Mouse (Mus musculus) embryonic facial prominence, embryonic 11.5 days (tissue): Measurements from ENCODE around the gene Olfr926. TPM values are rescaled to one million over a fixed set of nuclear protein-coding genes. Genes with fewer than 3 reads are reported as not detected.
"Not testable (repeated sequence)": the region's sequence is repeated elsewhere in the genome, so short reads cannot be mapped to it uniquely, and the experiment has no call there.

Experiments
- ATAC-seq: fragments of 200-750 bp; cut with Nextera tagmentation; replicated peaks from 2 replicates; pipeline ENCODE4 v1.8.0; 2017; ENCODE audit warnings: low read depth; ENCODE audit not compliant: insufficient number of reproducible peaks, low FRiP score, low TSS enrichment
- DNase-seq: peaks from one replicate; pipeline ENCODE4 v3.0.0-alpha.2; 2015; ENCODE audit warnings: low spot score
- H3K27ac ChIP-seq: fragments of 300-500 bp; sonication (generic); replicated peaks from 2 replicates; pipeline ENCODE4 v1.5.1; 2014; ENCODE audit warnings: mild to moderate bottlenecking, low read depth, low read length, control low read depth
- H3K27me3 ChIP-seq: fragments of 300-500 bp; sonication (generic); 2 replicates; pipeline ENCODE4 v1.6.1; 2014; ENCODE audit warnings: mild to moderate bottlenecking, low read length, moderate library complexity, mixed read lengths; ENCODE audit not compliant: control insufficient read depth, insufficient read depth
- H3K36me3 ChIP-seq: fragments of 300-500 bp; sonication (generic); replicated peaks from 2 replicates; pipeline ENCODE4 v1.6.1; 2014; ENCODE audit warnings: low read depth, mild to moderate bottlenecking, low read length, moderate library complexity, mixed read lengths; ENCODE audit not compliant: control insufficient read depth, insufficient read depth
- H3K4me1 ChIP-seq: fragments of 300-500 bp; sonication (generic); 2 replicates; pipeline ENCODE4 v1.6.1; 2014; ENCODE audit warnings: low read length, mixed read lengths; ENCODE audit not compliant: control insufficient read depth, insufficient read depth
- H3K4me2 ChIP-seq: fragments of 300-500 bp; sonication (generic); 2 replicates; pipeline ENCODE4 v1.6.1; 2014; ENCODE audit warnings: low read depth, mild to moderate bottlenecking, control low read depth, low read length, moderate library complexity
- H3K4me3 ChIP-seq: fragments of 300-500 bp; sonication (generic); 2 replicates; pipeline ENCODE4 v1.5.1; 2014; ENCODE audit warnings: low read depth, low read length, control low read depth
- H3K9ac ChIP-seq: fragments of 300-500 bp; sonication (generic); replicated peaks from 2 replicates; pipeline ENCODE4 v1.6.1; 2014; ENCODE audit warnings: mild to moderate bottlenecking, control low read depth, low read length
- H3K9me3 ChIP-seq: fragments of 300-500 bp; sonication (generic); replicated peaks from 2 replicates; pipeline ENCODE4 v1.6.1; 2016; ENCODE audit warnings: mild to moderate bottlenecking, low read length, inconsistent platforms, mixed read lengths; ENCODE audit not compliant: control insufficient read depth
- WGBS: fragments of 180-500 bp; shearing (Covaris S2); extraction: QIAGEN DNeasy Blood & Tissue Kit; methylation state at CpG from one replicate; pipeline ENCODE4 v1.1.7; 2014; 5-methylcytosine and 5-hydroxymethylcytosine counted together
- polyA plus RNA-seq: library from polyadenylated mRNA; unstranded; fragments of >200 nt; fragmentation: Nextera tagmentation; extraction: Ambion mirVana; gene quantifications from 2 replicates; pipeline ENCODE4 v1.2.1, GENCODE M21; 2014

Gene Olfr926
- not detected in 2 replicates for polyA plus RNA-seq

- H3K9me3 ChIP-seq: no peaks in the 10 kb centered on the region
- H3K36me3 ChIP-seq: no peaks in the 10 kb centered on the region
- no peak within 1 kb of the TSS for H3K9ac ChIP-seq
- no peak within 1 kb of the TSS for H3K4me2 ChIP-seq
- ATAC-seq (no peak), DNase-seq (no peak)
- no peaks in the 10 kb centered on the region for H3K27me3 ChIP-seq
- no peak within 1 kb of the TSS for H3K4me3 ChIP-seq
- 81% methylated on average over 2 of the region's 2 CpGs for WGBS
- H3K4me1 ChIP-seq: no peaks in the 10 kb centered on the region
- H3K27ac ChIP-seq: no peak within 1 kb of the TSS
Observed at GRCm38 (mm10) chr9:38876826-38877225, at the start of gene Olfr926. Olfr926 (plus strand) TSS chr9:38877126.

- Histone ChIP-seq H3K36me3 (no peaks in the 10 kb centered on the region), H3K9ac (no peak overlapping the region), H3K27me3 (no peaks in the 10 kb centered on the region), H3K4me1 (no peaks in the 10 kb centered on the region), H3K27ac (no peak overlapping the region), H3K4me2 (no peak overlapping the region), H3K9me3 (no peaks in the 10 kb centered on the region), H3K4me3 (no peak overlapping the region)
- 94% methylated on average over 2 of the region's 2 CpGs for WGBS
- DNase-seq (no peak), ATAC-seq (no peak)
Observed at GRCm38 (mm10) chr9:38833027-38833426, 43.9 kb upstream of the Olfr926 start.

GRCm38 (mm10) chr9:38844149-38844548 lies 32.8 kb upstream of the Olfr926 start, which contains the start of gene Olfr924:
Olfr924 (plus strand) TSS chr9:38844449.
- 82% methylated on average over 1 of the region's 1 CpGs for WGBS

GRCm38 (mm10) chr9:38854760-38855159 lies 22.2 kb upstream of the Olfr926 start, which contains the start of gene Olfr26:
Olfr26 (plus strand) TSS chr9:38855060.
- Histone ChIP-seq H3K4me2 (no peak within 1 kb of the TSS), H3K9me3 (no peaks in the 10 kb centered on the region)

More at GRCm38 (mm10) chr9:38844149-38844548, 32.8 kb upstream of the Olfr926 start, which contains the start of gene Olfr924:
- Histone ChIP-seq H3K9me3 (no peaks in the 10 kb centered on the region), H3K27me3 (no peaks in the 10 kb centered on the region), H3K27ac (no peak within 1 kb of the TSS), H3K4me2 (no peak within 1 kb of the TSS), H3K4me3 (no peak within 1 kb of the TSS), H3K9ac (no peak within 1 kb of the TSS), H3K36me3 (no peaks in the 10 kb centered on the region), H3K4me1 (no peaks in the 10 kb centered on the region)
- no peak for DNase-seq
- ATAC-seq: no peak

GRCm38 (mm10) chr9:38874880-38875279 lies 2.0 kb upstream of the Olfr926 start:
- WGBS: 68% methylated on average over 2 of the region's 2 CpGs
- not testable (repeated sequence) for ATAC-seq, H3K4me3 ChIP-seq, H3K9ac ChIP-seq, H3K27ac ChIP-seq, H3K4me1 ChIP-seq, H3K36me3 ChIP-seq, H3K9me3 ChIP-seq, DNase-seq, H3K4me2 ChIP-seq, H3K27me3 ChIP-seq

More at GRCm38 (mm10) chr9:38854760-38855159, 22.2 kb upstream of the Olfr926 start, which contains the start of gene Olfr26:
- H3K4me3 ChIP-seq: no peak within 1 kb of the TSS
- DNase-seq (no peak), ATAC-seq (no peak)
- H3K27ac ChIP-seq: no peak within 1 kb of the TSS
- H3K27me3 ChIP-seq: no peaks in the 10 kb centered on the region
- H3K4me1 ChIP-seq: no peaks in the 10 kb centered on the region
- H3K9ac ChIP-seq: no peak within 1 kb of the TSS
- H3K36me3 ChIP-seq: no peaks in the 10 kb centered on the region

Other genes starting within 250 kb of the Olfr926 start
- not detected in 2 replicates for gene Olfr916, start 217.3 kb upstream of the Olfr926 start, polyA plus RNA-seq
- gene Olfr917, start 211.3 kb upstream of the Olfr926 start, polyA plus RNA-seq: not detected in 2 replicates
- gene Olfr918, start 202.5 kb upstream of the Olfr926 start, polyA plus RNA-seq: not detected in 2 replicates
- not detected in 2 replicates for gene Olfr919, start 173.5 kb upstream of the Olfr926 start, polyA plus RNA-seq
- 11.5 and 13.6 TPM in 2 replicates for gene Vwa5a, start 158.9 kb upstream of the Olfr926 start, polyA plus RNA-seq
- not detected in 2 replicates for gene Olfr920, start 124.8 kb upstream of the Olfr926 start, polyA plus RNA-seq
- not detected in 2 replicates for gene Olfr921, start 104.1 kb upstream of the Olfr926 start, polyA plus RNA-seq
- gene Olfr922, start 62.5 kb upstream of the Olfr926 start, polyA plus RNA-seq: not detected in 2 replicates
- not detected in 2 replicates for gene Olfr923, start 50.6 kb upstream of the Olfr926 start, polyA plus RNA-seq
- gene Olfr924, start 32.7 kb upstream of the Olfr926 start, polyA plus RNA-seq: not detected in 2 replicates
- not detected in 2 replicates for gene Olfr26, start 22.1 kb upstream of the Olfr926 start, polyA plus RNA-seq
- gene Olfr930, start 52.7 kb downstream of the Olfr926 start, polyA plus RNA-seq: not detected in 2 replicates
- gene Olfr933, start 95.2 kb downstream of the Olfr926 start, polyA plus RNA-seq: not detected in 2 replicates
- gene Olfr934, start 111.2 kb downstream of the Olfr926 start, polyA plus RNA-seq: not detected in 2 replicates
- gene Olfr935, start 122.6 kb downstream of the Olfr926 start, polyA plus RNA-seq: not detected in 2 replicates
- gene Olfr146, start 146.3 kb downstream of the Olfr926 start, polyA plus RNA-seq: not detected in 2 replicates
- gene Olfr937, start 187.8 kb downstream of the Olfr926 start, polyA plus RNA-seq: not detected in 2 replicates
- not detected in 2 replicates for gene Olfr938, start 201.8 kb downstream of the Olfr926 start, polyA plus RNA-seq